Mouse (Mus musculus): ENCODE data around the gene Plscr5.

- no peak for TF ChIP-seq TAL1 (IDR thresholded peaks at IDR 0.05; ENCODE audit: low read length)
- TF ChIP-seq GATA1 (IDR thresholded peaks at IDR 0.05; ENCODE audit: low read length), result no peak
Observed at GRCm38 (mm10) chr9:92204397-92204796, 11.7 kb downstream of the Plscr5 start.
